Mouse (Mus musculus) T-helper 1 cell (primary cell): ENCODE measurements around the gene Fxyd5.

Experiments used
- in situ Hi-C: fragments of 300-600 bp; cut with MboI, MseI; formaldehyde crosslinking; loops from one replicate; pipeline ENCODE4 v1.15.1; 2025; ENCODE audit warnings: high pct_unique_total_duplicates

Fxyd5 gene

DNA sequence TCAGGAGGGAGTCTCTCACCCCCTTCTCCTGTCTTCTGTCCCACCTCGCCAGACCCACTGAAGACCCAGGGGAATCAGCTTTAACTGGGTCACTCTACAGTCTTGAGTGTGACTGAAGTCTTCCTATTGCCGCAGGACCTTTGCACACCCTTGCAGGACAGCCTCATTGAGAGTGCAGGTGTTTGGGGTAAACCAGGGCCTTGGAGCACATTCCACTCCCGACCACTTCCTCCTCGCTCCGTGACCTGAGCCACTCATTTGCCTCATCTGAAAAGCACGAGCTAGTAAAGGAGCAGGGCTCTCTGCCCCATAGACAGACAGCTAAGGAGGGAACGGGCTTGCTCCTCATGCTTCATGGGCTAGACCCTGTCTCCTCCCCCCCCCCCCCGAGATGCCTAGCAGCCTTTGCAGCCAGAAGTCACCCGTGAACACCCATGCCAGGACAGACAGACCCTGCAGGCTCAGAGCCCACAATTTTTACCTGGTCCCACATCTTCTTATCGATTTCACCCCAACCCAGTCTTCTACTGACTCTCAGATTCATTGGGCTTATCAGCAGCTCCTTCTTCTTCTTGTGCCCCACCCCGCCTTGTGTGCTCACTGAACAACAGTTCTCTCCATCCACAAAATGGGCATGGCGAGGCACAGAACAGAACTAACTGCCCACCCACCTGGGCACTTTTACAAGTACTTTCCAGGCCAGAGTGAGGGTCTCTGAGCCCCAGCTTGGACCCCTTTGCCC is 1.8 kb downstream of the Fxyd5 start:
- in situ Hi-C loops, result loop anchor here (10.0 kb wide), 1 partner anchor 1526 kb away; the partner anchor contains the start of gene Sipa1l3

DNA sequence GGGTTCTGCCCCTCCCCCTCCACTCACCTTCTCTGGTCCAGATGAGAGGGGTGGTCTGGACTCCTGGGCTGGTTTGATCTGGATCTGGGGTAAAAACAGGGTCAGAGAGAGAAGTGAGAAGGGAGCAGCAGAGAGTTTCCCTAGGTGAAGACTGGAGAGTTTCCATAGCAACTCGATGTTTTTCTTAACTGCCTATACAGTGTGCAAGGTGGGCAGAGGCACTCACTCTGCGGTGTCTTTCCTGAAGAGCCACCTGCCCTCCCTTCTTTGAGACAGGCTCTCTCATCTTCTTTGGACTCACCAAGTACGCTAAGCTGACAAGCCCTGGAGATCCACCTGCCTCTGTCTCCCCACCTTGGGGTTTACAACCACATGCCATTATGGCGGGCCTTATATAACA is 3.3 kb downstream of the Fxyd5 start:
- in situ Hi-C loops, result no loop called here

DNA sequence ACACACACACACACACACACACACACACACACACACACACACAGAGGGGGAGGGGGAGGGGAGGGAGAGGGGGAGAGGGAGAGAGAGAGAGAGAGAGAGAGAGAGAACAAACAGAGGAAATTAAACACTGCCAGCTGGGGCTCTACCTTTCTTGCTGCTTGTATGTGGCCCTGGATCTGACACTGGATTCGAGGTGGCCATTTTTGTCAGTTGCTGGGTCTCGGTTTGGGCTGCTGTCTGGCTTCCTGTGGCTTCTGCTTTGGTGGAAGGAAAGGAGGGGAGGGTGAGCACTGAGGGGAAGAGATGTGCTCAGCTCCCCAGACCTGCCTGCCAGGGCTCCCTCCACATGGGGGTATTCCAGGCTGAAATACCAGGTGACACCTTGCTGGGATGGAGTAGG is 4.6 kb downstream of the Fxyd5 start:
- in situ Hi-C loops, result no loop called here

DNA sequence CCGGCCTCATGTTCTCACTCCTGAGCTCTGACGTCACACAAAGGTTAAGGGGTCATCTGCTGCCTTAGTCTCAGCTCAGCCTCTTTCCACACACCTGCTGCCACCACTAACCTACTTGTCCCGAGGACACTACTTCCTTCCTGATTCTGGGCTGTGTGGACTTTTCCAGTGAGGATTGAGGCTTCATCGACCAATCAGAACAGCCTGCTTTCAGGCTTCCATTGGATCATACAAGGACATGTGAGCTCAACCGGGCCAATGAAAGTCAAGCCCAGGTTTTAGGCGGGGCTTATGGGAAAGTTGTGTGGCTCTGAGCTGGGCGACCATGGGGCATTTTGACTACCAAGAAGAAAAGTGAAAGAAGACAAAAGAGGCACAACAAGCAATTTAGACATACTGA is 5.4 kb downstream of the Fxyd5 start:
- in situ Hi-C loops, result no loop called here

DNA sequence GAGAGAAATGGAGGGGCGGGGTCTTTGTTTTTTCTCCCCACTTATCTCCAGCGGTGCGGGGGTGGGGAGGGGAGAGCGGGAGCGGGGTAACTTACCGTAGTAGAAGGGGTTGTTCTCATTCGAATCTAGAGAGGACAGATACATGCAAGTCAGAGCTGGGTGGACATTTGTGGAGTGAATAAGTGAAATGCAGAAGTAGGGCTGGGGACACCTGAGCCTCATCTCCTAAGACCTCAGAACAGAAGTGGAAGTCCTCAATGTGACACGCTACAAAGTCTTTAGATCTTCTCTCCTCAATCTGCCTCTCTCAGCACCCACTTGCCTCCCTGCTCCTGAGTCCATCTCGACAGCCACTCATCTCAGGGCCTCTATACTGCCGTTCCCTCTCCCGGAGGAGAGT is 7.0 kb downstream of the Fxyd5 start:
- in situ Hi-C loops, result no loop called here

DNA sequence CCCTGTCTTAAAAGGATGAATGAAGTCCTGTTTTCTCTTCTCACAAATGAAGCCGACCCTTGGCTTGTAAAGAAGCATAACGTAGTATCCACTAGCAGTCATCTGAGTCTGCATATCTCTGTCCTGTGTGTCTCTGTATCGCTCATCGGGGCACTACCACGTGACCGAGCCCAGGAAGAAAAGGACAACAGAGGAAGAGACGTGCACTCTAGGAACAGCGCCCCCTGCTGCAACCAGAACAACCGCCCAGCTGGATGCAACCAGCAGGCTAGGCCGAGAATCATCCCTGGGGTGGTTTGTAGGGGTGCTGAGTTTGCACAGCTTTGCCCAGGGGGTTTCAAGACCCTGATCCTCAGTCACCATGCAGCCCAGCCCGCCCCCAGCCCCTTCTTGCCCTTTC is 7.5 kb downstream of the Fxyd5 start:
- in situ Hi-C loops, result no loop called here

DNA sequence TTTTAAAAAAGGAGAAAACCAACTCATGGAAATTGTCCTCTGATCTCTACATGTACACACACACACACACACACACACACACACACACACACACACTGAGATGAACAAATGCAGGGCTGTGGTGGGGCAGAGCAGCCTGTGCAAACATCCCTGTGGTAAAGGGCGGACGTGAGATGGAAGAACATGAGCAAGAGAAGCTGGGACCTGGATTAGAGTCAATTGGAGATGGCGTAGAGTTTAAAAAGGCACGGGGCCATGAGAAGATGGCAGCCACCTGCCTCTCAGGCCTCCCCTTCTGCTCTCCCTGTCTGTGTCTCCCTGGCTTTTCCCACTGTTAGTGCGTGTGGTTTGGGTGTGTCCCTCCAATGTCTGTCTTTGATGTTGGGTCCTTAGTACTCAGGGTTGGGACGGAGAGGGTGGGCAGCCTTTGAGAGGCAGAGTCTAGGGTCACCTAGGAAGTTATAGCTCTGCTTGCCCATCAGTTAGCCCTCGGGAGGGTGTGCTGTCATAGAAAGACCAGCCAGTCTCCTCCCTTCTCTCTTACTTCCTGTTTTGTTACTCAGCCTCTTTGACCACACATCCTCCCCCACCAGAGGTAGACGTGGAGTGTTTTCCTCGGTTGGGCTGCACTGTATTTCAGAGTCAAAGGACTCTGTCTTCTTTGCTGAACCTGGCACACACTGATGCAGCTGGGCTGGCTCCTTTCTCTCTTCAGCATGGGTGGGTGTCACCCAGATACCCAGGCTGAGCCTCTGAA is 8.7 kb downstream of the Fxyd5 start:
- in situ Hi-C loops, result no loop called here

DNA sequence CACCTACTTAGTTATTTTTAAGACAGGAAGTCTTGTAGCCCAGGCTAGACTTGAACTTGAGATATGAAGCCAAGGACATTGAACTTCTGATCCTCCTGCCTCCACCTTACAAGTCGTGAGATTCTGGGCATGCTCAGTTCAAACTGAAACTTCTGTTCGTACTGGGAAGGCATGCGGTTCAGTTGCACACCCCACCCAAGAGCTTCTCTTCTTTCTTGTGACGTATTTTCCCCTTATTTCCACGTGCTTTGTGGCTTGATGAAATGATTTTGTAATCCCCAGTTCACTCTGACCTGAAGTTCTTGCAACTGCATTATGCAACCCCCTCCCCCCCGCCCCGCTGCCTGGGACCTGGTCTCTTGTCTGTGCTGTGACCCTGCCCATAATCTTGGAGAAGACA is 10.6 kb downstream of the Fxyd5 start:
- in situ Hi-C loops, result no loop called here

DNA sequence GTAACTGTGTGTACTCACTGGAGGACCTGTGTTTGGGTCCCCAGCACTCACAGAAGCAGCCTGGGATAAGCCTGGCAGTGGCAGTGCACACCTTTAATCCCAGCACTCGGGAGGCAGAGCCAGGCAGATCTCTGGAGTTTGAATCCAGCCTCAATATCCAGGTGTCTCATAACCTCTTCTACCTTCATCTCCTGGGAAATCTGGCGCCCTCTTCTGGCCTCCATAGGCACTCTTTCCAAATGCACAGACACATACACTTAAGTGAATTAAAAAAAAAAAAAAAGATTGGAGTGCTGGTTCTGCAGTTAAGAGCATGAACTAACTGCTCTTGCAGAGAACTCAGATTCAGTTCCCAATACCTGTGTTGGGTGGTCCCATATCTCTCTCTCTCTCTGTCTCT is 11.6 kb downstream of the Fxyd5 start:
- in situ Hi-C loops, result no loop called here

DNA sequence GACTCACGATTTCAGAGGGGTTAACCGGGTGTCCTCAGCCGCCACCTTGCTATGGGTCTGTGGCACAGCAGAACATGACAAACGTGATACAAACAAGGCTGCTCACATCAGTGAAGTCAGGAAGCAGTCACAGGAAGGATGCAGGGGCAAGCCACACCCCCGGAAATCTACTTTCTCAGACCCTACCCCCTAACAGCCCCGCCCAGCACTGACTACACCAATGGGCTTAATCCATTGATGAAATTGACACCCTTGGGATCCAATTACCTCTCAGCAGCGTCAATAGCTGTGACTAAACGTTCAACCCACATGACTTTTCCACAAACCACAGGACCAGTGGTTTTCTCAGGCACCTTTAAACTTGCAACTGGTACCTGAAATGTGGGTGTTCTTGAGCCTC is 13.7 kb downstream of the Fxyd5 start:
- in situ Hi-C loops, result loop anchor here (5.0 kb wide), 1 partner anchor 41 kb away; no protein-coding TSS in a partner anchor

DNA sequence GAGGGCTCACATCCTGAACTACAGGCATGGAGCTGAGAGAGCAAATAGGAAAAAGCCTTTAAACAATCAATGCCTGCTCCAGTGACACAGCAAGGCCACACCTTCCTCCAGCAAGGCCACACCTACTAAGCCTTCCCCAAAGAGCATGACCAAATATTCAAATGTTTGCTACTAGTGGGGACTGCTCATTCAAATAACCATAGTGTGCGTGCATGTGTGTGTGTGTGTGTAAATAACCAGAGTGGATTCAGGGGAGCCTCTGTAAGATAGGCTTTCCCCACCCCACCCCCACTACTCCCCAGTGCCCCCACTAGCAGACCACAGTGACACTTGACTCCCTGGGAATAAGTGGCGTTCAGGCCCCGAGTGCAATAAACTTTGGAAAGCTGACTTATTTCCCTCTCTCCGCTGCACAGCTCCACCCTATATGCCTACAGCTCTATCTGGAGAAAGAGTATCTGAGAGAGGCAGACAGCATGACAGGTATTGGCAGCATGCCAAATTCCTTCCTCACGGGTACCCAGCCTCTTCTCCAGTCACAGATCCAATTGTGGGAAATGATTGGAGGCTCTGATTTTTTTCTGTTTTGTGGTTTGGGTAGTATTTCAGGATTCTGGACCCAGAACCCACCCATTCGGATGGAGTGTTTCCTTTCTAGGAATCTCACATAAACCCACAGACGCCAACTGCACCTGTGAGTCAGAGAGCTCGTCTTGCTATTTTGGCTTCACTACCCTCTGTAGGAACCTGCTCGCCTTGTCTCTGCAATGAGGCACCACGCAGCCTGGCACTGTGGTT is 25.0 kb downstream of the Fxyd5 start:
- in situ Hi-C loops, result no loop called here

DNA sequence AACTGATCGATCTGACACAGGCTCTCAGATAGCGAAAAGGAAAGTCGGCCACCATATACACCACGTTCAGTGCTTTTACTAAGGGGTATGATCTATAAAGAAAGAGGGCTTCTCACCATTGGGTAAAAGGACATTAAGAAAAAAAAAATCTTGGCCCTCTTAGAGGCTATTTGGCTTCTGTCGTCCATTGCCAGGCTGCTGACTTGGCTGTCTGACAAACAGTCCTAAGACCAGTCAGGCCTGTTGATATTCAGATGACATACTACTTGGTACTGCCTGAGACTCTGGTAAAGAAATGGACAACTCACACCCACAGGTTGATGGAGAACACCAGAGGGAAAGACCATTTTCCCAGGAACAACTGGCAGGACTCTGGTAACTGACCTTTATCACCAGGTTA is 29.3 kb downstream of the Fxyd5 start:
- in situ Hi-C loops, result no loop called here

DNA sequence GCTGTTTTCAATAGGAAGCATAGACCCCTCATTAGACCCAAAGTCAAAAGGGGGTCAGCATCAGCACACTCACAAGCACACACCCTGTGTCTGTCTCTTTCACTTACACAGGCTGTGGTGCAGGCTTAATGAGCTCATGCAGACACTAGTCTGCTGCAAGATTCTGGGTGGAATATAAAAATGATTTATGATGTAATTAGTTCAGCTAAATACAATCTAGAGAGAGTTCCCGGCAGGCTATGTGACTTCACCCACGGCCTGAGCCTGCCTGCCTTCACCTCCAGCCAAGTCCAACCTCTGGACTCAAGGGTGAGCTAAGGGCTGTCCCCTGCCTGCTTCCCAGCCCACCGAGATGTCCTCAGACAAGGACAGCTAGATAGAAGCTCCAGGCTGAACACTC is 33.4 kb downstream of the Fxyd5 start:
- in situ Hi-C loops, result no loop called here

DNA sequence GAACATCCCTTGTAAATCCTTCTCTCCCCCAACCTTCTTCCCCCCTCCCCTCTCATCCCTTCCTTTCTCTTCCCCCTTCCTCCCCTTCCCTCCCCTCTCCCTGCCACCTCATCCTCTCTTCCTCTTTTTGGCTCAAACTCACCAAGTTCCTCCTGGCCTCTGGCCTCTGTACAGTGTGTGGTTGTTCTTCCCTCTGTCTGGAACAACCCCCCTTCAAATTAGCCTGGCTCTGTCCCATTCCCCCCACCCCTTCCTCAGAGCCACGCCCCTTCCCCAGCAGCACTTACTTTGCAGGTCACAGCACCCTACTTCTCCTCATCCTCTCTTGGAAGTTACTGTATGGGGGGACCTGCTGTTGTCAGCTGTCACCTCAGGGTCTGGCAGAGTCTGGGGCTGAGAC is 34.1 kb downstream of the Fxyd5 start:
- in situ Hi-C loops, result no loop called here

DNA sequence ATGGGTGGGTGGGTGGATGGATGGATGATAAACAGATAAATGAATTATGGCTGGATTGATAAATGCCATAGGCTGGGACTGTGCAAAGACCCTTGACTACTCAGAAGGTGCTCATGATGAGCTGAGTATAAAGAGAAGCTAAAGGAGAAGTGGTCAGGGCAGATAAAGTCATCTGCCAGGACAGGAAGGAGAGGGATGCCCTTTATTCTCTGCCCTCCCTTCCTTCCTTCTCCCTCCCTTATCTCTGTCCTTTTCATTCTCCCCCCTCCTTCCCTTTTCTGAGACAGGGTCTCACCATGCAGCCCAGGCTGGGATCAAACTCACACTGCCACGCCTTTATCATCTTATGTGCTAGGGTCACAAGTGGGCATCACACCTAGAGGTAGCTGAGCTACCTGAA is 34.5 kb downstream of the Fxyd5 start:
- in situ Hi-C loops, result no loop called here

DNA sequence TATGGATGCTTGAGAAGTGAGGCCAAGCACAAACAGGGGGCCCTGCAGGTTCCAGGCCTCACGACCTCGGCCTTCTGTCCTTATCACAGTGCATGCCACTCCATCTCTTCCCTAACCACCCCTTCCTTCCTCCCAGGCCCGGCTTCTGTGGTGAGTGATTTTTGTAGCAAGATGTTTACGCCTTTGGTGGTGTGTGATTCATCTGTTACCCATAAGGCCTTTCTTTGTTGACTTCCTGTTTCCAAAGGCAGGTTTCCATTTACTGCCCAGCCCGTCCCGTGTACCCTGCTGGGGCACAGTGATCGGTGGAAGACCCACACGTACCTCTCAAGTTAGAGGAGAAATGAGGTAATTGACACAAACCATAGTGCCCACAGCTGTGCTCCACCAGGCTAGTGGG is 39.6 kb downstream of the Fxyd5 start:
- in situ Hi-C loops, result no loop called here

DNA sequence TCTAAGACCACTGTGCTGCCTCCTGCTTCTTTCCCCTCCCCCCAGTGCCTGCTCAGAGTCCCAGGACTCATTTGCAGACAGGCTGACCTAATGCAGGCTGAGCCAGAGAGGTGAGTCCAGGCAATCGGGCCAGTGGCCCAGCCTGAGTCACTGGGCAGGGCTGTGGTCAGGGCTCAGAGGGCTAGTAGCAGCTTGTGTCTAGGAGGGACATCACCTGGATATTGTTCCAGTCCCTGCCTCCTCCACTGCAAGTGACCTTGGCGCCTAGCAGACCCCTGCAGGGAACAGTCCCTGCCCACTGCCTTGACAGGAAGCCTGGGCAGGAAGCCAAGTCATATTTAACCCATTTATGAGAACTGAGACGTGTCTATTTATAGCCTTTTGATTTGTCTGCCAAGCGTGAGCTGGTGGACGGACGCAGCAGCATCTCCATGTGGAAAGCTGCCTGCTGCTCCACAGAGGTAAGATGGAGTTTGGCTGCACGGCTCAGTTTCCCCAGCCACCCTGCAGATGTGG is 41.7 kb downstream of the Fxyd5 start:
- in situ Hi-C loops, result no loop called here

DNA sequence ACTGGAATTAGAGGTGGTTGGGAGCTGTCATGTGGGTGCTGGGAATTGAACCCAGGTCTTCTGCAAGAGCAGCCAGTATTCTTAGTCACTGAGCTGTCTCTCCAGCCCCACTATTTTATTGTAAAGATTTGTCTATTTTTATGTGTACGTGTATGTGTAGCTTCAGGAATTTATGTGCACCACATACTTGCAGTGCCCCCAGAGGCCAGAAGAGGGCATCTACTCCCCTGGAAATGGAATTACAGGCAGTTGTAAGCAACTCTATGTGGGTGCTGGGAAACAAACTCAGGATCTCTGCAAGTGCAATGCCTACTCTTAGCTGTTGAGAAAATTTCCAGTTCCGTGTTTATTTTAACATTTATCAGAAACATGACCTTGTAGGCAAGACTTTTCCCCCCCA is 45.8 kb downstream of the Fxyd5 start:
- in situ Hi-C loops, result no loop called here

DNA sequence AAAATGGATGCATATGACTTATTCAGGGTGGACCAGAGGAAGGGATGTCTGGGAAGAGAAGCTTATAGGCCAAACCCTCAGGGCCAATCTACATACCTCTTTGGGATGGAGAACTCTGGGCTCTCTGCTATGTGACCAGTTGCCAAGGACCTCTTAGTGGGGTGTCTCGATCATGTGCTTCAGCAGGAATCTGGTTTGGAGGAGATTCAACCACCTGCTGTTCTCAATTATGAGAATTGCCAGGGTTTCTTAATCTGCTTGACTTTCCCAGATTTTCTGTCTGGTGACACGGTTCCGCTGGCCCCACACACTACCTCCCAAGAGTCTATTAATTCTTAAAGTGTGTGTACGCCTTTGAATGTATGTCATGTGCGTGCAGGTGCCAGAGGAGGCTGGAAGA is 48.3 kb downstream of the Fxyd5 start:
- in situ Hi-C loops, result loop anchor here (5.0 kb wide), 1 partner anchor 103 kb away; no protein-coding TSS in a partner anchor

DNA sequence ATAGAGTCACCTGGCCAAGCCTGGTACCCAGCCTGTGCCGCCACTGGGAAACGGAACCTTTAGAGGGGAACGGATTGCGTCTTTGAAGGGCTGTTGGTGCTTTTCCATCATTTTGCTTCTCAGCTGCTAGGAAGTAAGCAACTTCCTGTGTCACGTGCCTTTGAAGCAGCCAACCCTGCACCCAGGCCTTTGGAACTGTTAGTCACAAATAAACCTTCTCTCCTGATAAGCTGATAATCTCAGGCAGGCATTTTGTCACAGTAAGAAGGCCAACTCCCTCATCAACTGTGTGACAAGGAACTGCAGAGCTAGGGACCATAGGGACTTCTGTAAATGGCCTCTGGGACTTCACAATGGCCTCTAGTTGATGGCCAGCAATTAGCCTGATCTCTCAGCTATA is 50.1 kb downstream of the Fxyd5 start:
- in situ Hi-C loops, result loop anchor here (5.0 kb wide), 1 partner anchor 105 kb away; no protein-coding TSS in a partner anchor

DNA sequence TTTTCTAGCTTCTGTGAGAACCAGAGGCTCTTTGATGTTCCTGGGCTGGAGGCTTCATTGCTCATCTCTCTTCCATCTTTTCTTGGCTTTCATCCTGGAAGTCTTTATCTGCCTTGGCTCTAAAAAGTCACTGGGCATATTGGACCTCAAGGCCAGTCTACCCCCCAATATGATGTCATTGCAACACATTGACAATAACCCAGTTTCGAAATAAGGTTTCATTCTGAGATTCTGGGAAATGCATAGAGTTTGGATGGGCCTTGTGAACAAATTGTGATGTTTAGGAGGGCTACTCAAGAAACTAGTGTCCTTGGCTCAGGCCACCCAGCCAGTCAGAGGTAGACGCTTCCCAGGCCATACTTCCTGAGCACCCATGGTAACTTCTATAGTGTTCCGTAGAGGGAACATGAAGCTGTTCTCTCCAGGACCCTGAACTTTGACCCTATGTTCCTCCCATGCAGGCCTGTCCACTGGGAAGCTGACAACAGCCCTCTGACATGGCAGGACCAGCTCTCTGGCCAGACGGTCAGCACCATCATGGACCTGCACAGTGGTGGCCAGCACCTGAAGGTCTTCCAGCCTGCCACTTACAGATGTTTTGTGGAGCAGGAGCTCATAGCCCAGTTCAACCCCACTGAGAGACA is 53.6 kb downstream of the Fxyd5 start:
- in situ Hi-C loops, result loop anchor here (5.0 kb wide), 1 partner anchor 39 kb away; no protein-coding TSS in a partner anchor
